Mouse (Mus musculus): ENCODE results near the gene Zfp36l3. TPM values are rescaled to one million over a fixed set of nuclear protein-coding genes. Genes with fewer than 3 reads are reported as not detected.
"Not testable (repeated sequence)": the region's sequence is repeated elsewhere in the genome, so short reads cannot be mapped to it uniquely, and the experiment has no call there.

The Zfp36l3 gene
- total RNA-seq (2021), result not detected
- long read RNA-seq, experiment 1, result 0 reads
- long read RNA-seq, experiment 2, result 0 reads

GRCm38 (mm10) chrX:53776276-53776675 lies at the start of gene Zfp36l3:
Gene Zfp36l3 (minus strand): TSS chrX:53776394.
- no peak for DNase-seq (ENCODE audit: low spot score in 2 of 2)

- DNase-seq (ENCODE audit: low spot score in 2 of 2), result no peak
Measured at GRCm38 (mm10) chrX:53799074-53799473, 22.9 kb upstream of the Zfp36l3 start.

GRCm38 (mm10) chrX:53797519-53797918 lies 21.3 kb upstream of the Zfp36l3 start, which contains the start of gene Xlr:
Gene Xlr (minus strand): TSS chrX:53797706.
- not testable (repeated sequence) for DNase-seq (ENCODE audit: low spot score in 2 of 2)

GRCm38 (mm10) chrX:53757736-53758135 lies 18.5 kb downstream of the Zfp36l3 start, which contains the start of gene 1700013H16Rik:
Gene 1700013H16Rik (minus strand): TSS chrX:53757831.
- DNase-seq (ENCODE audit: low spot score in 2 of 2), result no peak

GRCm38 (mm10) chrX:53752851-53753250 lies 23.3 kb downstream of the Zfp36l3 start:
- no peak for DNase-seq (ENCODE audit: low spot score in 2 of 2)

GRCm38 (mm10) chrX:53728967-53729366 lies 47.2 kb downstream of the Zfp36l3 start:
- DNase-seq (ENCODE audit: low spot score in 2 of 2), result no peak

- no peak for DNase-seq (ENCODE audit: low spot score in 2 of 2)
Measured at GRCm38 (mm10) chrX:53724596-53724995, 51.6 kb downstream of the Zfp36l3 start, which contains the start of gene 4930502E18Rik. Gene 4930502E18Rik (plus strand): TSS chrX:53724826.

Other genes with a start within 250 kb of the Zfp36l3 start
- 100 to 1,000 TPM; 138 to 158 TPM for gene Rtl8c, start 168.4 kb downstream of the Zfp36l3 start, total RNA-seq (2021)
- gene Gm14597, start 167.4 kb downstream of the Zfp36l3 start, total RNA-seq (2021), result under 1 TPM in 1 of 2 experiments, not detected in 1; 0.60 TPM
- gene Rtl8a, start 132.7 kb downstream of the Zfp36l3 start, total RNA-seq (2021), result 100 to 1,000 TPM; 144 to 182 TPM
- gene Rtl8b, start 106.0 kb downstream of the Zfp36l3 start, total RNA-seq (2021), result 100 to 1,000 TPM in 1 of 2 experiments, 10 to 100 TPM in 1; 83.5 to 102 TPM
- gene 4930502E18Rik, start 51.6 kb downstream of the Zfp36l3 start, total RNA-seq (2021), result under 1 TPM in 1 of 2 experiments, not detected in 1; 0.56 TPM
- not detected for gene 1700013H16Rik, start 18.6 kb downstream of the Zfp36l3 start, total RNA-seq (2021)
- gene Xlr, start 21.3 kb upstream of the Zfp36l3 start, total RNA-seq (2021), result 1 to 10 TPM in 1 of 2 experiments, under 1 TPM in 1; 0.83 to 1.3 TPM

Measured in adrenal gland, adult 18-20 months (tissue).